Mouse (Mus musculus) cerebellum, adult 9-10 months (tissue): Measurements from ENCODE around the gene Ndufb4.

Experiments used
- DNase-seq: peaks from one replicate; pipeline ENCODE4 v3.0.0; 2022

Ndufb4 gene

DNA sequence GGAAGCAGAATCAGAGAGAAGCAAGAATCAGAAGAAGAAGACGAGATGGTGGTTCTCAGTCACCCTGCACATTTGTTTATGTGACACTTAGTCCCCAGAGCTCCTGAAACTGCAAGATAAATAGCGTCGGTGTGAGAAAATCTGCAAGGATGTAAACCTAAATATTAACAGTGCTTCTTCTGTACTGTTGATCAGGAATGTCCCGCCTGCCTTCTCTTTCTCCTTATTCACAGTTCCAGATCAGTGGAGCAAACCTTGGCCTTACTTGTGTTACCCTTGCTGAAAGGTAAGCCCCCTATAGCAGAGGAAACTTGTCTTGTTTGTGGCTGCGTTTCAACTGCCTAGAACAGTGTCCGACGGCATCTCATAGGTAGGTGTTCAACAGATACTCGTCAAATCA, 23.3 kb upstream of the Ndufb4 start:
- no peak for DNase-seq

GRCm38 (mm10) chr16:37676677-37677072, 22.4 kb upstream of the Ndufb4 start:
- no peak for DNase-seq

GRCm38 (mm10) chr16:37676024-37676676, 21.9 kb upstream of the Ndufb4 start:
- DNase-seq, result peak; percentile 74

DNA sequence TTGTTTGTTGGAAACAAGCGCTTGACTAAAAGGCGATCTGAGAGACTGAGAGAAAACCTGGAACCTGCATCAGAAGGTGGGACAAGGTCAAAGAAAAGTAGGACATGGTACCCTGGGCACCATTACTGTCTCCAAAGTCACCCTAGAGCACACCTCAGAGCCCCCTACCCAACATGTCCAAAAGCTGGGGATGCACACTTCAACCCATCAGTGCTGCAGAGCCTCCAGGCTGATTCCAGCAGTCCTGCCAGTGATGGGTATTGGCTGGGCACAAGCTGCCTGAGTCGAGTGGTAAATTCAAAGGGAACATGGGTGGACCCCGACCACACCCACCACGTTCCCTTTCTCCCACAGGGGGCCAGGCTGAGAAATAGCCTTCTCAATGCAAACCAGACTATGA, 21.1 kb upstream of the Ndufb4 start:
- no peak for DNase-seq

- DNase-seq, result no peak
Measured at GRCm38 (mm10) chr16:37670666-37671283, 16.5 kb upstream of the Ndufb4 start.

DNA sequence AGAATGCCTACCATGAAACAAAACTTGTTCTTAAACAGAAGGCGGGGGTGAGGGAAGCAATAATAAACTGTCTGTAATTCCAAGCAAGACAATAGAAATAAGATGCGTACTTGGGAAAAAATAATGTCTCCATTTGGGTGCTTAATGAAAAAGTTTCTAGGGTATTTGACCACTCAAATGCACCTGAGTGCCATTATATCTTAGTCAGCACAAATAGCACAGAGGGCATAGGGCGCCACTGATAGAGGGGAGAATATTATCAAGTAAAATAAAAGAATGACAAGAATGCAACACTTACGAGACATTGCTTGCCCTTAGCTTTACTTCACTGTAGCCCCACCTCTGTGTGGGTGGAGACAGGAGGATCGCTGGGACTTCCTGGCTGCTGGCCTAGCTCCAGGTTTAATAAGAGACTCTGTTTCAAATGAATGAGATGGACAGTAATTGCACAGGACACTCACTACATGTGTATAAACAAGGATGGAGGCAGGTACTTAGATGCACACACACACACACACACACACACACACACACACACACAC, 11.2 kb upstream of the Ndufb4 start:
- DNase-seq, result no peak

GRCm38 (mm10) chr16:37663643-37664459, 9.6 kb upstream of the Ndufb4 start:
- no peak for DNase-seq

GRCm38 (mm10) chr16:37656796-37657195, 2.5 kb upstream of the Ndufb4 start:
- DNase-seq, result no peak

DNA sequence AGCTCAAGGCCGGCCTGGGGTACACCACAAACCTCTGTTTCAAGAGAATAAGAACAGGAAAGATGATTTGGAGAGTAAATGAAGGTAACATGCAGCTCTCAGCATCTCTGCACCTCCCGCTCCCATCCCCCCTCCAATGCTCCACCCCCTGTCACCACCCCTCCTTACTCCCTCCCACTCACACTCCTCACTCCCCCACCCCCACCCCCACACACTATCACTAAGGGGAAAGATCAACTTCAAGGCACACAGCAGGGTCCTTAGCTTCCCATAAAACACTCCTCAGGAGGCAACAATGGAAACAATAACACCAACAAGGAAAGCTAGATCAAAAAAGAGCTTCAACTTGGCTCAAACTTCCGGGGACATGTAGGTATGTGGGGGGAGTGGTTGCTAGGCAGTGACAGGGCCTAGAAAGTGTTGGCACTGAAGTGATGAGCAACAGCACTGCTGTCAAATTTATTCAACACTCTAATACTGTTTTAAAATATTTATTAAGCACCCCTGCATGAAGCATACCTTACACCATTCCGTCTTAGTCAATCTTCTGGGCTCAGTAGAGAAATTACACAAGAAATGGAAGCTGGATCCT, 1.6 kb upstream of the Ndufb4 start:
- DNase-seq, result no peak

DNA sequence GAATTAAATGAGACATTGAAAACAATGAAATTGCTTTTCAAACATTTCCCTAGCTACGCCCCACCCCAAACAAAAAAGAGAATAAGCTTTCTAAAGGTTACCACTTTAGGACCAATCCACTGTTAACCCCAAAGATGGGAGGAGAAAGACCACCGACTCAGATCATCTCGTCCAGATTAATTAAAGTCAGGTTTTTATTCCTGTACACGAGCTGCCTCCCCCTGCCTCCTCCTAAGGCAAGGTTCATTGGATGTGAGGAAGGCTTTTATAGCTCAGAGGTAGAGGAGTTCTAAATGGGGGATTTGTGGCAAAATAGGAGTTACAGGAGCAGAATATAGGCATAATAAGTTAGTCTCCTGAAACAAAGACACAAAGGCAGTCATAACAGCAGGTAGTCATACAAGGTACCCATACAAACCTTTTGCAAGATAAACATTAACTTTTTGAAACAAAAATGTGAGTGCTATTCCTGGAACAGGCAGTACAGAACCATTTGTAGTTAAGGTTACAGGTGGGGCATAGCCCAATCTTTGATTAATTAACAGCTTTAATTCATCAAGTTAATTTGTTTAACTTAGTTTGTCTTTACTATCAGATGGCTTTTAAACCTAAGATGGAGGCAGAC, 690 bp upstream of the Ndufb4 start:
- no peak for DNase-seq

GRCm38 (mm10) chr16:37653058-37653457, 1.2 kb downstream of the Ndufb4 start:
- DNase-seq, result peak; percentile 53

GRCm38 (mm10) chr16:37652654-37653053, 1.6 kb downstream of the Ndufb4 start:
- peak; percentile 53 for DNase-seq

- DNase-seq, result no peak
Measured at GRCm38 (mm10) chr16:37651467-37651866, 2.8 kb downstream of the Ndufb4 start.

- no peak for DNase-seq
Measured at GRCm38 (mm10) chr16:37649068-37649467, 5.2 kb downstream of the Ndufb4 start.

GRCm38 (mm10) chr16:37647936-37648335, 6.3 kb downstream of the Ndufb4 start:
- DNase-seq, result no peak

- no peak for DNase-seq
Measured at GRCm38 (mm10) chr16:37647067-37647466, 7.2 kb downstream of the Ndufb4 start.

DNA sequence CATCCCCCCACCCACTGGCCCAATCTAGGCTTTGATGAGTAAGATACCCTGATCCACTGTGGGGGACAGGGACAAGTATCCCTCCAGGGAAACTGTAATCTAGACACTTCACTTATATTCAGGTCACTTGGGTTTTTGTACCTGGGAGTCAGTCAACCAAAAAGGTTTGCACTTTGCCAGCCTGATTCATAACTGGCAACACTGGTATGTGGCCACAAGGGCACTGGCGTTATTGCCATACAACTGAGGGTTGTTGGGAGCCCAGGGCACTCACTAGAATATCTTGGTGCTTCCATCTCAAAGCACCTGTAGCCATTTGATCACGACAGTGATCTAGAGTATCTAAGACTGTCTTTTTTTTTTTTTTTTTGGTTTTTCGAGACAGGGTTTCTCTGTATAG, 8.5 kb downstream of the Ndufb4 start:
- DNase-seq, result no peak

DNA sequence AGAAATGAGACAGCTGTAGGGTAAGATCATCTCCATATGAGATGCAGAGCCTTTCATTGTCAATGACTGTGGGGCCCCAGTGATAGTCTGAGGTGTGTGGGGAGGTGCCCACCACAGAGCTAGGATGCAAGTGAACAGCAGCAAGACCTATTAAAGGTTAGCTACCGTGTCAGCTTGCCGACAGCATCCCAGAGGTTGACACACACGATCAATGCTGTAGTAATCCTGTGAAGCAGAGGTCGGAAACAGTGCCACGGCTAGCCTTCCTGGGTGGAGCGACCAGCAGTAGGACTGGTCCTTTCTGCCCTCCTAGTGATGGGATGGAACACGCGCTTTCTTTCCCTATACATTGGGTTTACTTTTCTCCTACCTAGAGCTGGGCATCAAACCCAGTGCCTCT, 9.0 kb downstream of the Ndufb4 start:
- DNase-seq, result no peak

- DNase-seq, result no peak
Measured at GRCm38 (mm10) chr16:37644486-37644885, 9.8 kb downstream of the Ndufb4 start.

DNA sequence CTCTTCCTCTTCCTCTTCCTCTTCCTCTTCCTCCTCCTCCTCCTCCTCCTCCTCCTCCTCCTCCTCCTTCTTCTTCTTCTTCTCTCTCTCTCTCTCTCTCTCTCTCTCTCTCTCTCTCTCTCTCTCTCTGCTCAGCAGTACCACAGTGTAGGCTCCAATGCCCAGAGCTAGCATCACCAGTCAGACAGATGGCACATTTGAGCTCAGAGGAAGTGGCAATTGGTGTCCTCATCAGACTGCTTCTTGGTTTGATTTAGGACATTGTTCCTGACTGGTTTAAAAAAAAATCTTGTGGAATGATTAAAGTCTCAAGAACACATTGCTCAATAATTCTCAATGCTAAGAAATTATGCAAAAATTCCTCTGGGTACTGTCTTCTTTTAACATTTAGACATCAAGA, 13.7 kb downstream of the Ndufb4 start:
- peak; percentile 71 for DNase-seq

DNA sequence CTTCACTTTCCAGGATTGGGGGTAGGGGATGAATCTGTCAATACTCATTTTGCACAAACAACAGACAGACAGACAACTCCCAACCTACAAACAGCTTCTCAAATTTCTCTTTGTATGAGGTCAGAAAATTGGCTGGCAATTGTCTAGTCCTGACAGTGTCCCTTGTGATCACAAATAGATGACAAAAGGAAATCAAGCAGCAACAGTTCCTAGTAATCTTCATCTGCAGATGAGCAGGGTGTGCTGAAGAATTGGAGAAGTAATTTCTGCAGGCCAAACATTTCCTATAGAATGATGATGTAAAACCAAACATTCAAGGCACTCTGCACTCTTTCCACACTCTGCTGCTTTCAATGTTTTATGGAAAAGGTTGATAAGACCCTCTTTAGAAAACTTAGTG, 16.5 kb downstream of the Ndufb4 start:
- DNase-seq, result no peak

GRCm38 (mm10) chr16:37636107-37636506, 18.1 kb downstream of the Ndufb4 start:
- DNase-seq, result no peak

DNA sequence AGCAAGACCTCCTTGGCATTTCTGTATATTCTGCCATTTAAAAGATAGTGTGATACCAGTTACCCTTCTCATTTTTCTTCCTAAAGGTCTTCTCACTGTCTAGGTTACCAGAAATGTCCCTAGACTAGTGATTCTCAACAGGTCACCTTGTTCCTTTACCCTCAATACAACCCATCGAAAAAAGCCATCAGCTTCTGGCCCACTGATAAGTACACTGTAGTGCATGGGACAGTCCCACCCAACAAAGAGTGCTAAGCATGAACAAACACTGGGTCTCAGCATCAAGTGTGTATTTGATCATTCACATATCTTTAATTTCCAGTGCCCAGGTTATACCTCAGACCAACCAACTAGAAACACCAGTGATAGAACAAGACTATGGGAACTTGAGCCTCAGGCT, 19.2 kb downstream of the Ndufb4 start:
- DNase-seq, result no peak
